Mouse (Mus musculus) liver, embryonic 14.5 days (tissue): ENCODE measurements around the gene Igflr1.

ENCODE experiments used
- CTCF ChIP-seq: IDR thresholded peaks from 2 replicates; pipeline ENCODE4 v1.5.1; 2016; ENCODE audit warnings: antibody characterized with exemption, low read depth, control low read depth
- EP300 ChIP-seq: IDR thresholded peaks from 2 replicates; pipeline ENCODE4 v1.6.1; 2016; ENCODE audit warnings: antibody characterized with exemption, low read depth

GRCm38 (mm10) chr7:30531291-30531815, 33.9 kb upstream of the Igflr1 start:
- TF ChIP-seq CTCF = no peak
- no peak for TF ChIP-seq EP300
